Mouse (Mus musculus): Measurements from ENCODE around the gene Gm9913. TPM values are rescaled to one million over a fixed set of nuclear protein-coding genes. Genes with fewer than 3 reads are reported as not detected.

Gm9913 gene
- total RNA-seq, 1 experiment from 2014 or later: not detected

DNA sequence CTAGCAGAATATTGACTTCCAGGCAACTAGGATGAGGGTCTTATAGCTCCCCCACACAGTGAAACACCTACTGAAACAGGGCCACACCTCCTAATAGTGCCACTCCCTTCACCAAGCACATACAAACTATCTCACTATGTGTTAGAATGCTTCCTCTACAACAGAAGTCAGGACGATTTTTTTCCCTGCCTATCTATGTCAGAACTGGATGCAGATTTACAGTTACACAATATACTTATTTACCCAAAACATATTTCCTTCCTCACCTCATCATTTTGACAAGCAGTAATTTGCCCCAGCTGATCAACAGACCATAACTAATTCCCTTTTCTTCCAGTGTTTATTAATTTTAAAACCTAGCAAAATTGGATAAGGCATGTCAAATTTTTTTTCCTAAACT lies 38.8 kb downstream of the Gm9913 start:
- no peak for ATAC-seq (replicated peaks; ENCODE audit: low read depth, poor library complexity, severe bottlenecking)

DNA sequence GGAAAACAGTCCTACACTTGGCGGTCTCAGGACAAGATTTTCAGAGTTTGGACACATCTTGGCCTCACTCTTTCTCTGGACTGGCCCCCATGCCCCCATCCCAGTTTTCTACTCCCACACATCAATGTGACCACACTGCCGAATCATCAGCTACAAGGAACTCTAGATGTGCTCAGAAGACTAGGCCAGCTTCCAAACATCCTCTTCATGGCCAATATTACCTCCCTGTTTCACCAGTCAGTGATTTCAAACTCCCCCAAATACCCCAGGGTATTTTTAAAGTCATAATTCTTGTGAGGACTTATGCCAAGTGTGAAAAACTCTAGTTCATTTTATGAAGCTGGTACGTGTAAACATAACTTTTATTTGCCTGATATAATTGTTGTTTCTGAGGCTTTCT lies 40.1 kb downstream of the Gm9913 start:
- ATAC-seq (replicated peaks; ENCODE audit: low read depth, poor library complexity, severe bottlenecking): no peak

DNA sequence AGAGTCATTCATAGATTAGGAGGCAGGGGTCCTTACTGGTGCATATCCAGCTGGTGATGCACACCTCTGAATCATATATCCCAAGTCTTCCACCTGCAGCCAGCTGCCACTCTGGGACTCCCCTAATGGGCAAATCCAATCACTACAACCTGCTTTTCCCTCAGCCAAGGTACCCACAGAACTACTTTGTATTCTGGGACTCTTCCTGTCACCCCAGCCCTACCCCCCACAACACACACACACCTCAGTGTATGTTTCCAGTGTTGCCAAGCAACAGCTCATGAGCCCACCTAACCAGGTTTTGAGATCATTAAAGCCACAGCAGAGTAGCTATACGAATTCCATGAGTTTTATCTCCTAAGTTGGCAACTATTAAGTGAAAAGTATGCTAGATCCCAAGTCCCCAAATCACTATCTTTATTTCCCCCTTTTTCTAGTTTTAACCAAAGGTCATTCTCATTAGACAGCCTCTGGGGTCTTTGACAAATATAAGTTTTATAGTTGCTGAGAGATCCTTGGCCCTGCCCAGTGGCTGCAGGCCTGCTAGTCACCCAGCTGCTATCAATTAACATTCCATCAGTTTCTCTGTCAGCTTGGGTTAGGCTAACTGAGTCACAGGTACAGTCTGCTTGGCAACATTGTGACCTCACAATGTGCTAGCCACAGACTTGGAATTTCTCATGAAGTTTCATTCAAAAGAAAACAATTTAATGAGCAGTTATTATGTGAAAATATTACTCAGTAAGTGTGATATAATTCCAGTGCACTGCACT lies 44.1 kb downstream of the Gm9913 start:
- no peak for ATAC-seq (replicated peaks; ENCODE audit: low read depth, poor library complexity, severe bottlenecking)

DNA sequence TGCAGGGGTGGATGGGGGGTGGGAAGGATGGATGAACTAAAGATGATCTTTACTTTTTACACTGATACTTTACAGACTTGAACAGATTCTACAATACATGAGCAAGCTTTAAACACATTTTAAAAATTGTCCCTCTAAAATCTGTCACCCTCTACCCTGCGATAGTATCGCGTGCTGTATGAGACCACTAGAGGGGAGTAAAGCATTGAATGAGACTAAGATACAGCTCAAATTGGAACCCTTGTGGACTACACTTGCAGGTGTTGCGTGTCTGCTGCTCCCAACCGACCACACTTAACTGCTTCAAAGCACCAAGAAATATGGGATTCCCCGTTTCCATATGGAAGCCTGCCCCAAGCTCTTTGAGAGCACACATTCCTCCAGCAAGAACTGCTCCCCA lies 50.9 kb downstream of the Gm9913 start:
- ATAC-seq (replicated peaks; ENCODE audit: low read depth, poor library complexity, severe bottlenecking): peak; percentile 50; the same call in 1 of the 2 replicates

Other genes with a start within 250 kb of the Gm9913 start
- gene Fbn1, start 2.9 kb downstream of the Gm9913 start, total RNA-seq (2017): 0.15 and 0.59 TPM in 2 replicates
- 18.2 and 18.5 TPM in 2 replicates for gene Cep152, start 120.0 kb downstream of the Gm9913 start, total RNA-seq (2017)
- 124 and 149 TPM in 2 replicates for gene Eid1, start 168.0 kb downstream of the Gm9913 start, total RNA-seq (2017)
- gene Shc4, start 219.1 kb downstream of the Gm9913 start, total RNA-seq (2017): 0.96 TPM in 1 of 2 replicates, not detected in the other

All from common myeloid progenitor, adult 5-6 weeks (primary cell).